Mouse (Mus musculus) kidney, postnatal 0 days (tissue): ENCODE results near the gene Cfap61. TPM values are rescaled to one million over a fixed set of nuclear protein-coding genes. Genes with fewer than 3 reads are reported as not detected.

Source experiments
- ATAC-seq: fragments of 200-750 bp; cut with Nextera tagmentation; replicated peaks from 2 replicates; pipeline ENCODE4 v1.8.0; 2017; ENCODE audit warnings: low read depth, moderate number of reproducible peaks, moderate TSS enrichment, moderate library complexity; ENCODE audit not compliant: low FRiP score
- DNase-seq: peaks from one replicate; pipeline ENCODE4 v3.0.0-alpha.2; 2016; ENCODE audit warnings: low spot score
- H3K27ac ChIP-seq: fragments of 300-500 bp; sonication (generic); 2 replicates; pipeline ENCODE4 v1.5.1; 2014; ENCODE audit warnings: mild to moderate bottlenecking
- H3K27me3 ChIP-seq: fragments of 300-500 bp; sonication (generic); 2 replicates; pipeline ENCODE4 v1.6.1; 2014; ENCODE audit warnings: low read length, mixed read lengths; ENCODE audit not compliant: insufficient read depth
- H3K36me3 ChIP-seq: fragments of 300-500 bp; sonication (generic); 2 replicates; pipeline ENCODE4 v1.6.1; 2014; ENCODE audit warnings: low read length, mixed read lengths; ENCODE audit not compliant: insufficient read depth
- H3K4me1 ChIP-seq: fragments of 300-500 bp; sonication (generic); replicated peaks from 2 replicates; pipeline ENCODE4 v1.6.1; 2014; ENCODE audit warnings: antibody characterized with exemption, low read length, mixed read lengths; ENCODE audit not compliant: insufficient read depth
- H3K4me2 ChIP-seq: fragments of 300-500 bp; sonication (generic); 2 replicates; pipeline ENCODE4 v1.6.1; 2014; ENCODE audit warnings: mild to moderate bottlenecking, low read length, moderate library complexity, mixed read lengths
- H3K4me3 ChIP-seq: fragments of 300-500 bp; sonication (generic); replicated peaks from 2 replicates; pipeline ENCODE4 v1.5.1; 2014; ENCODE audit warnings: low read depth, low read length
- H3K9ac ChIP-seq: fragments of 300-500 bp; sonication (generic); 2 replicates; pipeline ENCODE4 v1.6.1; 2014; ENCODE audit warnings: low read depth, low read length
- H3K9me3 ChIP-seq: fragments of 300-500 bp; sonication (generic); replicated peaks from 2 replicates; pipeline ENCODE4 v1.6.1; 2016; ENCODE audit warnings: low read length, inconsistent platforms, mixed read lengths
- CTCF ChIP-seq: IDR thresholded peaks from 2 replicates; pipeline ENCODE4 v1.5.1; 2016; ENCODE audit warnings: antibody characterized with exemption, low read depth, mild to moderate bottlenecking, moderate library complexity
- WGBS: fragments of 180-500 bp; shearing (Covaris S2); extraction: QIAGEN DNeasy Blood & Tissue Kit; methylation state at CpG from one replicate; pipeline ENCODE4 v1.1.7; 2014; 5-methylcytosine and 5-hydroxymethylcytosine counted together
- polyA plus RNA-seq: library from polyadenylated mRNA; unstranded; fragments of >200 nt; fragmentation: Nextera tagmentation; extraction: Ambion mirVana; gene quantifications from 2 replicates; pipeline ENCODE4 v1.2.1, GENCODE M21; 2015

Gene Cfap61
- polyA plus RNA-seq, 1 experiment from 2014 or later = 0.32 TPM

- no peaks in the 10 kb centered on the region for H3K36me3 ChIP-seq
- ATAC-seq (no peak), DNase-seq (no peak)
- TF ChIP-seq CTCF = no peak
- 88% methylated on average over 4 of the region's 4 CpGs for WGBS
- no peaks in the 10 kb centered on the region for H3K27me3 ChIP-seq
- no peak overlapping the region for H3K27ac ChIP-seq
- H3K9me3 ChIP-seq = no peaks in the 10 kb centered on the region
- H3K4me1 ChIP-seq = no peaks in the 10 kb centered on the region
- no peak overlapping the region for H3K9ac ChIP-seq
- H3K4me3 ChIP-seq = no peak overlapping the region
- H3K4me2 ChIP-seq = no peak overlapping the region
Measured at GRCm38 (mm10) chr2:146051334-146051733, 116.8 kb downstream of the Cfap61 start.

- no peak for TF ChIP-seq CTCF
- Histone ChIP-seq H3K27me3 (no peaks in the 10 kb centered on the region), H3K9ac (no peak overlapping the region), H3K4me3 (no peak overlapping the region), H3K27ac (no peak overlapping the region), H3K4me1 (no peaks in the 10 kb centered on the region), H3K4me2 (no peak overlapping the region), H3K9me3 (no peaks in the 10 kb centered on the region), H3K36me3 (no peaks in the 10 kb centered on the region)
- 30% methylated on average over 4 of the region's 4 CpGs for WGBS
- ATAC-seq (no peak), DNase-seq (no peak)
Measured at GRCm38 (mm10) chr2:146057123-146057522, 122.5 kb downstream of the Cfap61 start.

DNA sequence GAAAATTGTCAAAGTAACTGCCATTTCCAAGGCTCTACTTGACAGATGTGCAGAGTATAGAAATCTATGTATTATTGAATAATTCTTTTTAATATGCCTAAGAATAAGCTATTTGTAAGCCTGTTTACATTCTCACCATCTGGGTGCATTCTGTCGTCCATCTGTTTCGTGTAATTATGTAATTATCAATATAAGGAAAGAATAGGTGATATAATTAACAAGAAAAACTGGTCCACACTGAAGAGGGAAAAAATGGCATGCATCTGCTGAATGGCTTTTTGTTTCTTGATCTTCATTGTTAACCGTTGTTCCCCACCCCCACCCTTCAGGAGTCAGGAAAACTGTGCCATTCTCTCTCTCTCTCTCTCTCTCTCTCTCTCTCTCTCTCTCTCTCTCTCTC is 124.2 kb downstream of the Cfap61 start:
- no peak overlapping the region for H3K4me2 ChIP-seq
- H3K9me3 ChIP-seq = no peaks in the 10 kb centered on the region
- ATAC-seq (no peak), DNase-seq (no peak)
- no peak overlapping the region for H3K9ac ChIP-seq
- H3K36me3 ChIP-seq = no peaks in the 10 kb centered on the region
- TF ChIP-seq CTCF = no peak
- H3K4me3 ChIP-seq = no peak overlapping the region
- no peaks in the 10 kb centered on the region for H3K27me3 ChIP-seq
- WGBS = 63% methylated on average over 3 of the region's 3 CpGs
- no peaks in the 10 kb centered on the region for H3K4me1 ChIP-seq
- H3K27ac ChIP-seq = no peak overlapping the region

DNA sequence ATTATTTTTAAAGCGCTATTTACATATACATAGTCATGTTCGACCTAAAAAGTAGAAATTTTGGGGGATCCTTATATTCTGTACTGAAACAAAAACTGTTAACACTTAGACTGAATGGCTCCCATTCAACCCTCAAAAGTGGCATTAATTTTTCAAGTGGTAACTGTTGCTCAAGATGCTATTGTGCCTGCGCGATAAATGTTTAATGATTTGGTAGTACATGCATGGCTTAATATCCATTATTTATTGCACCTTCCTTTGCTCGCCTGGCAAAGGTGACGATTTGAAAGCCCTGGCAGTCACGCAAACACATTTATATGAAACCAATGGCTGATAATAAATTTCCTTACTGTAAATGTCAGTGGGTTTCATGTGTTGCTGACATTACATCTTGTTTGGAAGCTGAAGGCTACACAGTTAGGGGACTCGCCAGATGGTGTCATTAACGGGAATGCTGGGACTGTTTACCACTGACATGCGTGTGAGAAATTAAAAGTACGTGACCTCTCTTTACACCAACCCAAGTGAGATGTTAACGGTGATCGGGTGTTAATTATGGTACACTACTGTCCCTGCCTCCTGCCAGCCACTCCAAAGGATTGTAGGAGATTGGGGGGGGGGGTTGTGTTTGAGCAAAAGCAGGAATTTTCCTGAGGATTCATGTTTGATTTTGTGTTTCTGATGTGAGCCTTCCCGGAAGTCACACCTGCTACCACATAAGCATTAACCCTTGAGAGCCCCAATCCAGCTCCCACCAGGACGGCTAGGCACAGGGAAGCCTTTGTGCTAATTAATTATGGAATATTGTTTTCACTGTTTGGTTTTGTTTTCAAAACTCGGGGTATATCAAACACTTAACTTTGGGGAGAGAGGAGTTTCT is 127.1 kb downstream of the Cfap61 start:
- TF ChIP-seq CTCF = no peak
- no peak overlapping the region for H3K9ac ChIP-seq
- no peaks in the 10 kb centered on the region for H3K9me3 ChIP-seq
- WGBS = 56% methylated on average over 16 of the region's 16 CpGs
- H3K4me3 ChIP-seq = no peak overlapping the region
- ATAC-seq (no peak), DNase-seq (no peak)
- no peaks in the 10 kb centered on the region for H3K4me1 ChIP-seq
- H3K27me3 ChIP-seq = no peaks in the 10 kb centered on the region
- H3K27ac ChIP-seq = no peak overlapping the region
- H3K4me2 ChIP-seq = 0 out of 2 replicates have a peak overlapping the region, but pooled peaks have one; percentile 4
- no peaks in the 10 kb centered on the region for H3K36me3 ChIP-seq

DNA sequence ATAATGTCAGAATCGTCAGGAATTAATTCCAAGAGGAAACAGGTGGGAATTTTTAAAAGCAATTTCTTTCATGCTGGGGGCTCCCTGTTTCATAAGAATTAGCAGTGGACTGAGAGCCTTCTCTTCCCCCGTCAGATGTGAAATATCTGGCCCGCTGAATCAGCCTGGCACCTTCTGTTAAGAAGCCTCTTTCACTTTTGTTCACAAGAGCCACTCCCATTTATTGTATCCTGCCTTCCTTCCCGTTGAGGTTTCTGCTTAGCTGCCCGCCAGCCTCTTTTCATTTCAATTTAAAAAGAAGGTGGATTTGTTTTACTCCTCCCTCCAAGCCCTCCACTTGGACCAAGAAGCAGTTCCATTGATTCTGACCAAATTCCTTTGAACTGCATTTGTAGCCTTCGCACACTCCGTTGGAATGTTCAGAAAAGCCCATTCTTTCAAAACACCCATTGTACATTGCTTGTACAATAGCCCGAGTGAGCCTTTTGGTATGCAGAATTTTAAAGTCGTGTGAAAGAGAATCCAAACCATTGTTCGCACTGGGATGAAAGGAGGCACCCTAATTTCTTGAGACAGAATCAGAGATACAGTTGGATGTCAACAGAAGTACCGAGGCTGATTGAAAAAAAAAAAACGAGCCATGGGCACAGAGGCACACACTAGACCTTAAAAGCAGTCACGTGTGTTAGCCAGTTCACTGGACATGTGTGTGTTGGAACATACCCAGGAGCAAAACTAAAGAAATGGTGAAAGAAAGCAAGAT is 127.9 kb downstream of the Cfap61 start:
- Histone ChIP-seq H3K27me3 (no peaks in the 10 kb centered on the region), H3K4me3 (no peak overlapping the region), H3K9ac (no peak overlapping the region), H3K9me3 (no peaks in the 10 kb centered on the region), H3K4me2 (0 out of 2 replicates have a peak overlapping the region, but pooled peaks have one; percentile 4), H3K4me1 (no peaks in the 10 kb centered on the region), H3K27ac (no peak overlapping the region), H3K36me3 (no peaks in the 10 kb centered on the region)
- 40% methylated on average over 13 of the region's 13 CpGs for WGBS
- ATAC-seq = no peak
- no peak for DNase-seq
- no peak for TF ChIP-seq CTCF
